Mouse (Mus musculus): ENCODE results near the gene Tnrc6b. TPM values are rescaled to one million over a fixed set of nuclear protein-coding genes. Genes with fewer than 3 reads are reported as not detected.

Tnrc6b gene
- polyA plus RNA-seq, 1 experiment from 2014 or later: 62.5 TPM

DNA sequence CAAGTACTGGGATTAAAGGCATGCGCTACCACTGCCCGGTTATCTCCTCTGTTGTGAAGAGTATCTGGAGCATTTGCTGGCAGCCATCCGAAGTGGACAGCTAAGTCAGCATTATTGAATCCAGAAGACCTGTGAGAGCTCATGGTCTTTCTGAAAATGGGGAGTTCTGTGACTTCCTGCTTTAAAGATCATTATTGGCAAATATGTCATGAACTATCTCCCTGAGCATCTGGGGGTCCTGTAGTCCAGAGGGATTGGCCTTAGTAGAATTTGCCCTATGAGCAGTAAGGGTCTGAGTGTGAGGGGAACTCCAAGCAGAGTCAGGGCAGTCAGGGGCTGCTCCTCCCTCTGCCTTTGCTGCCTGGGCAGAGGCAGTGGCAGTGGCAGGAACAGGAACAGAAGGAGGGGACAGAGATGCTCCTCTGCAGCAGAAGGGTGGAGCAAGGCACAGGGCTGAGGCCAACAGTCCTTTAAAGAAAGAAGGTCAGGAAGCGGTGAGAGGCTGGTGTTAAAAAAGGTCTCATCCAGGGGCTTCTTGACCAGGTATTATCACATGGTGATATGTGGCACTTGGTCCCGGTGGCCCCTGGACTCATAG lies 69.1 kb downstream of the Tnrc6b start:
- H3K9me3 ChIP-seq: no peaks in the 10 kb centered on the region
- no peak overlapping the region for H3K27ac ChIP-seq
- 95% methylated on average over 5 of the region's 5 CpGs for WGBS
- no peak overlapping the region for H3K4me3 ChIP-seq (replicated peaks)
- H3K4me2 ChIP-seq: no peak overlapping the region
- H3K9ac ChIP-seq: no peak overlapping the region
- no peaks in the 10 kb centered on the region for H3K36me3 ChIP-seq (replicated peaks)
- H3K27me3 ChIP-seq: no peaks in the 10 kb centered on the region
- no peak for ATAC-seq (ENCODE audit: low FRiP score)
- H3K4me1 ChIP-seq: peaks cover 4% of the 10 kb centered on the region

DNA sequence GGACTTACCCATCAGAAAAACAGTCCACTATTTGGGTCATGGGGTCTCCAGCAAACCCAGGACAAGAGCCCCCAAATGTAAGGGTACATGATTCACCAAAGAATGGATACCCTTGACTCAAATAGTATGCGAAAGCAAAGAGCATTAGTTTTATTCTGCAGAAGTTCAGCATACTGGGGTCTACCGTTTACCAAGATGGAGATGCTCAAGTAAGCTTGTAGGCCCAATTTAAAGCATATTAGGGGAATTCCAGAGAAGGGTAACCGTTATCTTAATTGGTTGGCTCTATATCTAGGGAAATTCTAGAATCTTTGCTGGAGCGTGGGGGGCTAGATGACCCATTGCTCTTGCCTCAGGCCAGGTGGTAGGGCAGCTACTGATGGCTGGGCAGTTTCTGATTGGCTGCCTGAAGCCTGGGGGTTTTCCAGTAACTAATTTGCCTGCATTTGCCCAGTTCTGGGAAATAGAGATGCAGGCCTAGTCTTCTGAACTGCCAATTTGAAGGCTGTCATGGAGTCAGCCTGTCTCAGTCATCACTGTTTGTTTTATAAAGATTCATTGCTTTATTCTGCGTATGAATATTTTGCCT lies 70.2 kb downstream of the Tnrc6b start:
- Histone ChIP-seq H3K27ac (no peak overlapping the region), H3K4me1 (peaks cover 4% of the 10 kb centered on the region), H3K9ac (no peak overlapping the region), H3K27me3 (no peaks in the 10 kb centered on the region), H3K4me2 (no peak overlapping the region), H3K4me3 (replicated peaks) (no peak overlapping the region), H3K9me3 (no peaks in the 10 kb centered on the region), H3K36me3 (replicated peaks) (no peaks in the 10 kb centered on the region)
- WGBS: 88% methylated on average over 5 of the region's 5 CpGs
- ATAC-seq (ENCODE audit: low FRiP score): no peak

DNA sequence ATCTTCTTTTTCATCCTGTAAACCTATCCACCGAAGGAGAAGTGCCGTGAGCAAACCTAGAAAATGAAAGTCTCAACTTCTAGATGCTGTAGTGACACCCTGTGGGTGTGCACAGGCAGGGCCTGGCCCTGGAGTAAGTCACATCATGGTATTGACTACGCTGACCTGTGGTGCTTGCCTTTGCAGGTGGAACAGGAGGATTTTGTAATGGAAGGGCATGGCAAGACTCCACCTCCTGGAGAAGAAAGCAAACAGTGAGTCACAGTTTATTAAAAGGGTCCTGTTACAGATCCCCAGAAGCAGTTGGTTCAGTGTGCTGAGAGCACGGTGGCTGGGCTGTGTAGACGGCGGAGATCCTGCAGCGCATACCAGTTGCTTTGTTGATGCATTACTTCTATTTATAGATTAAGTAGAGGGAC lies 73.4 kb downstream of the Tnrc6b start:
- H3K36me3 ChIP-seq (replicated peaks): no peaks in the 10 kb centered on the region
- H3K9me3 ChIP-seq: no peaks in the 10 kb centered on the region
- WGBS: 45% methylated on average over 7 of the region's 7 CpGs
- H3K4me1 ChIP-seq: peaks cover 4% of the 10 kb centered on the region
- no peaks in the 10 kb centered on the region for H3K27me3 ChIP-seq
- no peak overlapping the region for H3K9ac ChIP-seq
- no peak overlapping the region for H3K4me3 ChIP-seq (replicated peaks)
- H3K27ac ChIP-seq: no peak overlapping the region
- ATAC-seq (ENCODE audit: low FRiP score): no peak
- no peak overlapping the region for H3K4me2 ChIP-seq

DNA sequence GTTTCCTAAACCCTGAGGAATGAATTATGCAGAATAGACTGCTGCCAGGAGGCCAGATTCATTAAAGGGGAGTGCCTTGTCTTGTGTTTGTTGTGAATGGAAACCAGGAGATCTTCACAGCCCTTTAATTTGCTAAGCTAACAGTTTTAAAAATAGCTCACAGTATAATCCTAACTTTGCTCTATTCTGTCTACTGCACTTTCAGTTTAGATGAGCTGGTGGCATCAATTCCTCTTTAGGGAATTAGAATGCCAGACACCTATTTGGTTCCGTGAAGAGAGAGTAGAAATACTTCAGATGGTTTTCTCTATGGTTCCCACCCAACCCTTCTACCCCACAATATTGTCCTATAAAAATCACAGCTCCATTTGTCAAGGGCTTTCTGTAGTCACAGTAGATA lies 74.6 kb downstream of the Tnrc6b start:
- Histone ChIP-seq H3K4me1 (peaks cover 4% of the 10 kb centered on the region), H3K27me3 (no peaks in the 10 kb centered on the region), H3K27ac (no peak overlapping the region), H3K9ac (no peak overlapping the region; the same call in 1 of the 2 replicates), H3K9me3 (no peaks in the 10 kb centered on the region), H3K4me2 (no peak overlapping the region), H3K4me3 (replicated peaks) (no peak overlapping the region), H3K36me3 (replicated peaks) (no peaks in the 10 kb centered on the region)
- no peak for ATAC-seq (ENCODE audit: low FRiP score)
- 72% methylated on average over 1 of the region's 1 CpGs for WGBS

DNA sequence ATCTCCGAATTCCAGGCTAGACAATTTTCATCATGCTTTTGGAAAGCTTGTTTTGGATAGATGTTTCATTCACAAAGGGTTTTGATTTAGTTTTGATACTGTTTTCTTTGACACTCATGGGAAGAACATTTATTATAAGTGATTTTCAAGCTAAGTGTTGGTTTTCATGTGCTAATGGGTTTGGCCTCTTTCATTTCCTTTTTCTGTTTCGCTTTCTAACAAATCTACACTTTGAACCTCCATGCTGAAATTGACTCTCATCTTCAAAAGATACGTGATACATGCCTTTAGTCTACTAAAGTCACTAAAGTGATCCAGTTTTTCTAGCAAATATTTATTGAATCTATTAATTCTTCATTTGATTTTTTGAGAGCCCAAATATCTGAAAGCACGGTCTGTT lies 76.6 kb downstream of the Tnrc6b start:
- Histone ChIP-seq H3K4me3 (replicated peaks) (no peak overlapping the region), H3K9me3 (no peaks in the 10 kb centered on the region), H3K27ac (no peak overlapping the region), H3K4me1 (peaks cover 4% of the 10 kb centered on the region), H3K9ac (no peak overlapping the region), H3K36me3 (replicated peaks) (no peaks in the 10 kb centered on the region), H3K27me3 (no peaks in the 10 kb centered on the region), H3K4me2 (no peak overlapping the region)
- 93% methylated on average over 4 of the region's 4 CpGs for WGBS
- ATAC-seq (ENCODE audit: low FRiP score): no peak

DNA sequence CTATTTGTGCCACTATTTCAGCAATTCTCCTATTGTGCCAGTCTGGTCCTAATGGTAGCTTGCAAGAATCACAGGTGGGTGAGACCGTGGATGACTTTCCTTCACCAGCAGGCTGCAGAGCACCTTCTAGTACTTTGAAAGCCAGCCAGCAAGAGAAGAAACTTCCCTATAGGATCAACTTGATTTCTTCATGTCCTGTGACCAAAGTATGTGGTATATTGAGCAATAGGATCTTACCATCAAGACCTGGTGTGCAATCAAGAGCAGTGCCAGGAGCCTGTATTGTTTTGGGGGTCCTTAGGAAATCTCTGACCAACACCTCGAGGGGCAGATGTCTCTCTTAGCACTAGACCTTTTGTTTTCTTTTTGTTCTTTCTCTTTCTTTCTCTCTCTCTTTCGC lies 81.4 kb downstream of the Tnrc6b start:
- Histone ChIP-seq H3K36me3 (replicated peaks) (no peaks in the 10 kb centered on the region), H3K9me3 (no peaks in the 10 kb centered on the region), H3K4me2 (no peak overlapping the region), H3K27me3 (no peaks in the 10 kb centered on the region), H3K27ac (no peak overlapping the region), H3K4me3 (replicated peaks) (no peak overlapping the region), H3K4me1 (peaks cover 4% of the 10 kb centered on the region), H3K9ac (no peak overlapping the region)
- WGBS: 72% methylated on average over 3 of the region's 3 CpGs
- no peak for ATAC-seq (ENCODE audit: low FRiP score)

DNA sequence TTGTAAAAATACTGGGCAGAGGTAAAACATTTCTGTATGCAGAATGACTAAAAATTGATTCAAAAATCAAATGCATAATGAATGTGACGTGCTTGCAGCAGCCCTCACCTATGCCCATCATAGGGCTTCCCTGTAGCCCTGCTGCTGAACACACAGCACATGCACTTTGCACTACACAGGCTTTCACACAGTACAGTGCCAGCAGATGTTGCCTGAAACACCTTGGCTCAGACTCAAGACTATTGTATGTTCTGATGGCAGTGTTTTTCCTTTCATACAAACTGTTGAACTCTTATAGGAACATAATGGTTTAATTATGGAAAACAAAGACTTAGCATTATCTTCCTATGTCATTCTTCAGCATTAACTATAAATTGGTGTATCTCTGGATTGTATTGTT lies 84.0 kb downstream of the Tnrc6b start:
- H3K27me3 ChIP-seq: no peaks in the 10 kb centered on the region
- H3K36me3 ChIP-seq (replicated peaks): no peaks in the 10 kb centered on the region
- 85% methylated on average over 1 of the region's 1 CpGs for WGBS
- H3K4me1 ChIP-seq: peaks cover 8% of the 10 kb centered on the region
- H3K9me3 ChIP-seq: no peaks in the 10 kb centered on the region
- ATAC-seq (ENCODE audit: low FRiP score): no peak
- H3K9ac ChIP-seq: no peak overlapping the region
- H3K27ac ChIP-seq: no peak overlapping the region
- no peak overlapping the region for H3K4me3 ChIP-seq (replicated peaks)
- no peak overlapping the region for H3K4me2 ChIP-seq

DNA sequence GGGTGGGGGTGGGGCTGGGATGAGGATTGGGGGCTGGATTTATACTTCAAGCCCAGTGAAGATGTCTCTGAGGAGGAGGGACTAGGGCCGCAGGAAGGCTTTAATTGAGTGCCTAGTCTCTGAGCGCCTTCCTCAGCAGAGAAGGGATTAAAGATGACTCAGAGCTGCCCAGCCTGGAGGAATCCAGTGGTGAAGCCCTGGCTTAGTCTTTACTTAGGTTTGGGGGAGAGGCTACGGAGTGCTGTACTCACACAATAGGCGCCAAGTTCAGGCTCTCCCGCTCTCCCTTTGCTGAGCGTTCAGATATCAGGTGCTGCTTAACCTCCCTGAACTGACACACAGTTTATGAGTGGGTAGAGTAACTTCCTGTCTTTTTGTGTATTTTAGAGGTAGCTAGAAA lies 86.6 kb downstream of the Tnrc6b start:
- H3K4me3 ChIP-seq (replicated peaks): peak overlapping the region; percentile 57
- under 1% methylated on average over 6 of the region's 6 CpGs for WGBS
- no peaks in the 10 kb centered on the region for H3K36me3 ChIP-seq (replicated peaks)
- peaks cover 26% of the 10 kb centered on the region for H3K4me1 ChIP-seq
- peak overlapping the region; percentile 93 for H3K27ac ChIP-seq
- peak; percentile 67 for ATAC-seq (ENCODE audit: low FRiP score)
- no peaks in the 10 kb centered on the region for H3K27me3 ChIP-seq
- no peaks in the 10 kb centered on the region for H3K9me3 ChIP-seq
- H3K4me2 ChIP-seq: peak overlapping the region; percentile 56
- peak overlapping the region; percentile 53 for H3K9ac ChIP-seq

DNA sequence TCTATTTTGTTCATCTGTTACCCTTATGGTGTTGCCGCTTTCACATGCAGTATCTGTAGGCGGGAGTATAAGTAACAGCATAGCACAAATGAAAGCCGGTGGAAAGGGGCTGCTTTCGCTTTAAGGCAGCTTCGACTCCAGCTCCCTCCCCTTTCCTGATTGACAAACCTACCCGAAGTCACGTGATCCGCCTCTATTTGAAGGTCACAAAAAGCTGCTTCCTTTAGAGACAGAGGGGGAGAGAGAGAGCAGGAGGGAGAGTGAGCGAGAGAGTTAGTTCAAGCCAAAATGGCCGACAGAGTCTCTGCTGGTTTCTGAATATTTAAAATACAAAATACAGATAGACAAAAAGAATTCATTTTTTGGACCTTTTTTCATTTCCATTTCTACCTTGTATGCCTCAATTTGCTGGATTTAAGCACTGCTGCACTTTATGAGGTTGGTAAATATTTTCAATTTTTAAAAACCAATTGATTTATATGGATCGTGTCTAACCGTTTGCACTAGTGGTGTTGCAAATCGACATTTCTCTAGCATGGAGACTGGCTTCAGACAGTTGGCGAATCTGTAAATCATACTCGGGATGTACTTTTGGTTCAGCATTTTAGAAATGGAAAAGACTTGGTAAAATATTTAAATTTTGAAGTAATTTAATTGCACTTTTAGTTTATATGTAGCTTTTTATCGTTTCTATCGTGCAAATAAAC lies 87.4 kb downstream of the Tnrc6b start:
- H3K9ac ChIP-seq: peak overlapping the region; percentile 80
- peak overlapping the region; percentile 93 for H3K27ac ChIP-seq
- H3K4me3 ChIP-seq (replicated peaks): peak overlapping the region; percentile 57
- H3K4me1 ChIP-seq: peaks cover 34% of the 10 kb centered on the region
- no peaks in the 10 kb centered on the region for H3K36me3 ChIP-seq (replicated peaks)
- no peaks in the 10 kb centered on the region for H3K9me3 ChIP-seq
- H3K4me2 ChIP-seq: peak overlapping the region; percentile 56
- H3K27me3 ChIP-seq: no peaks in the 10 kb centered on the region
- WGBS: under 1% methylated on average over 17 of the region's 17 CpGs
- ATAC-seq (ENCODE audit: low FRiP score): peak; percentile 83

DNA sequence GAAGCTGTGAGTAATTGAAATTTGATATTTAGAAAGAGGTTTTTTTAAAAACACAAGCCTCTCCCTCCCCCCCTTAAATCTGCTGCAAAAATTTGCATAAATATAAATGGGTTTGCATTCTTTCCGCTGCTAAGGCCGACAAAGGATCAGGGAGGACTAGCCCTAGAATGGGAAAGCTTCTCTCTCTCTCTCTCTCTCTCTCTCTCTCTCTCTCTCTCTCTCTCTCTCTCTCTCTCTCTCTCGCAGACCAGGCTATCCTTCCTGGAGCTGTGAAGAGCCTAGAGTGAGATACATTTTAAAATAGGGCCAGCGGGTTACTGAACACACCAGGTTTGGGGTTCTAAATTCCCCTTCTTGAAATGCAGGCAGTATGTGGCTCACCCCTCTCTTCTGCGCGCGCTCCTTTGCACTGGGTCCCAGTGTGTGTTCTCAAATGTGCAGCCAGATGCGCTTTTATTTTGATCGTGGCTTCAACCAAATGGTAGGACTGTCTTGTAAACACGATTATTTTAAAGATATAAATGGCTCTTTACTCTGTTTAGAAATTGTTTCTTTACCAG lies 88.0 kb downstream of the Tnrc6b start:
- under 1% methylated on average over 10 of the region's 10 CpGs for WGBS
- Histone ChIP-seq H3K4me1 (peaks cover 35% of the 10 kb centered on the region), H3K9me3 (no peaks in the 10 kb centered on the region), H3K4me2 (peak overlapping the region; percentile 65), H3K36me3 (replicated peaks) (no peaks in the 10 kb centered on the region), H3K27me3 (no peaks in the 10 kb centered on the region), H3K9ac (peak overlapping the region; percentile 80), H3K27ac (peak overlapping the region; percentile 93), H3K4me3 (replicated peaks) (peak overlapping the region; percentile 57)
- peak; percentile 63 for ATAC-seq (ENCODE audit: low FRiP score)

DNA sequence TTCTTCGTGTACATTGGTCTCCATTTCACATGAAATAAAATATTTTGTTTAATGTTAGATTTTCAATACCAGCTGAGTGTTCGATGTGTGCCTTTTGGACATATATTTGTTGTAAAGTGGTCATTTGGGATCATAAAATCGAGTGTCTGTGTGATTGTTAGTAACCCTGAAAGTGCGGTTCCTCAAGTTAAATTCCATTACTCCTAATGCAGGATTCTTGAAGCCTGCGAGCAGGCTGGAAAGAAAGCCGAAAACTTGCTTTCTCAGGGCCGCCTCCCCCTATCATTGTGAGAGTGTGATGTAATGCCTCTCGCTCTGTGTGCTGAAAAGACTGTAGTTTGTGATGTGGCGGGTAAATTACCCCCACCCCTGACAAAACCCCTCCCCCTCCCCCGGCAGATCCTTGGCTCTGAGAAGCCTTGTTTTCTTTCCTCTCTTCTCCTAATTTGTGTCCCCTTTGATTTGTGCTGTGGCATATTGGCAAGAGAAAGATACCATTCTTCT lies 88.6 kb downstream of the Tnrc6b start:
- Histone ChIP-seq H3K27me3 (no peaks in the 10 kb centered on the region), H3K4me3 (replicated peaks) (peak overlapping the region; percentile 57), H3K27ac (peak overlapping the region; percentile 93), H3K9me3 (no peaks in the 10 kb centered on the region), H3K9ac (peak overlapping the region; percentile 80), H3K4me1 (peaks cover 39% of the 10 kb centered on the region), H3K4me2 (peak overlapping the region; percentile 65), H3K36me3 (replicated peaks) (no peaks in the 10 kb centered on the region)
- peak; percentile 59 for ATAC-seq (ENCODE audit: low FRiP score)
- under 1% methylated on average over 10 of the region's 10 CpGs for WGBS

DNA sequence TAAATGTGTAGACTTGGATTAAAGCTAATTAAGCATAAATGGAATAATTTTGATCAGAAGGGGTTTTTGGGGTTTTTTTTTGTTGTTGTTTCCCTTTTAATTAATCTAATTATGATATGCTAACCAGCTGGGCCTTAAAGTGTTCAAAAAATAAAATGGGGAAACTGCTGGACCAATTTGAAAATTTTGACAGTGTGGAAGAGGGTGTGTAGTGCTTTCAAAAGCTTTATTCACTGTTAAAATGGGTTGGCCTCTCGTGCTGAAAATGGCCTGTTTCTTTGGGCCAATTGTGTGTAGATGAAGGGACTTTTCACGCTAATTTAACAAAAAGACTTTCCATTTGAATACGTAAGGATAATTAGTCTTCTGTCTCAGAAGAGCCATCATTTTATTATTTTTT lies 89.1 kb downstream of the Tnrc6b start:
- peaks cover 42% of the 10 kb centered on the region for H3K4me1 ChIP-seq
- H3K27me3 ChIP-seq: no peaks in the 10 kb centered on the region
- H3K9ac ChIP-seq: no peak overlapping the region
- H3K36me3 ChIP-seq (replicated peaks): no peaks in the 10 kb centered on the region
- H3K9me3 ChIP-seq: no peaks in the 10 kb centered on the region
- no peak overlapping the region for H3K27ac ChIP-seq
- peak overlapping the region; percentile 65 for H3K4me2 ChIP-seq
- 1% methylated on average over 3 of the region's 3 CpGs for WGBS
- ATAC-seq (ENCODE audit: low FRiP score): no peak
- H3K4me3 ChIP-seq (replicated peaks): peak overlapping the region; percentile 57
